Mouse (Mus musculus): ENCODE measurements around the gene Arid1b.

DNA sequence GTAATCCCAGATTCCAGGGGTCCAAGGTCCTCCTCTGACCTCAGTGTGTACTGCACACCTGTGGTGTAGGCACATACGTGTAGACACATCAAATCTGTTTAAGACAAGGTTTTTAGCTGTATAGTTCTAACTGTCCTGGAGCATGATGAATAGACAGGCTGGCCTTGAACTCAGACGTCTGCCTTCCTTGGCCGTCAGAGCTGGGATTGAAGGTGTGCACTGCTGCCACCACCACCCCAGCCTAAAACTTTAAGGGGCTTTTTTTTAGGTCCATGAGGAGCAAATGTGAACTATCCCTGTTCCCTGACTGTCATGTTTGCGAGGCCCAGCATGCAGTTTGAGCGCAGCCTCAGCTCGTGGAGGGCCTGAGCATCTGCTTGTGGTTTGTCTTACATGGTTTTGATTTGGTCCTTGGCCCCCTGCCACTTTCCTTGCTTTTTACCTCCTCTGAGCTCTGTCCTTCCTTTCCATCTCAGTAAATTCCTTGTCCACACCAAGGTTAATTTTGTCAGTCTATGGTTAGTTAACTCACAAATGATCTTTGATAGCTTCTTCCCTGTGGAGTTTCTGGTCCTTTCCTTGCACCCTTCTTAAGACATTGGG lies 224.9 kb downstream of the Arid1b start:
- TF ChIP-seq CTCF (IDR thresholded peaks at IDR 0.05) (no peak), EP300 (IDR thresholded peaks at IDR 0.05) (no peak)

Measured in lung, postnatal 0 days (tissue).